Mouse (Mus musculus) inflammation-experienced regulatory T-cells, adult 6 months (primary cell): ENCODE data around the gene Fam90a1a. TPM values are rescaled to one million over a fixed set of nuclear protein-coding genes. Genes with fewer than 3 reads are reported as not detected.

Experiments used
- polyA plus RNA-seq, 3 experiments: library from polyadenylated mRNA; unstranded; fragments of 100-300 nt; shearing (Covaris generic); gene quantifications; one replicate each; pipeline ENCODE4 v1.2.1; 2017

Fam90a1a gene
- polyA plus RNA-seq, 3 experiments from 2014 or later, result not detected

Other genes starting within 250 kb of the Fam90a1a start
- gene Defa24, start 224.2 kb upstream of the Fam90a1a start, polyA plus RNA-seq, result not detected
- not detected for gene Defb50, start 135.2 kb upstream of the Fam90a1a start, polyA plus RNA-seq
- not detected for gene Defb2, start 118.8 kb upstream of the Fam90a1a start, polyA plus RNA-seq
- gene Defb10, start 99.8 kb upstream of the Fam90a1a start, polyA plus RNA-seq, result not detected
- not detected for gene Defb9, start 73.3 kb upstream of the Fam90a1a start, polyA plus RNA-seq
- not detected for gene Defb11, start 52.3 kb upstream of the Fam90a1a start, polyA plus RNA-seq
- not detected for gene Defb15, start 26.0 kb upstream of the Fam90a1a start, polyA plus RNA-seq
- not detected for gene Defb35, start 20.4 kb upstream of the Fam90a1a start, polyA plus RNA-seq
- not detected for gene Defb13, start 12.0 kb upstream of the Fam90a1a start, polyA plus RNA-seq
- not detected for gene Ccdc70, start 11.1 kb downstream of the Fam90a1a start, polyA plus RNA-seq
- gene Atp7b, start 101.6 kb downstream of the Fam90a1a start, polyA plus RNA-seq, result under 1 TPM; 0.07 to 0.14 (median 0.13) TPM
- gene Alg11, start 102.0 kb downstream of the Fam90a1a start, polyA plus RNA-seq, result 10 to 100 TPM; 20.0 to 28.1 (median 21.0) TPM
- under 1 TPM in 1 of 3 experiments, not detected in 2; 0.24 TPM for gene Nek5, start 166.3 kb downstream of the Fam90a1a start, polyA plus RNA-seq
- 1 to 10 TPM; 4.6 to 7.4 (median 5.6) TPM for gene Nek3, start 207.7 kb downstream of the Fam90a1a start, polyA plus RNA-seq
- gene Ckap2, start 227.1 kb downstream of the Fam90a1a start, polyA plus RNA-seq, result 10 to 100 TPM in 1 of 3 experiments, 1 to 10 TPM in 2; 3.0 to 32.7 (median 3.6) TPM
- 10 to 100 TPM; 25.9 to 43.3 (median 32.2) TPM for gene Vps36, start 234.1 kb downstream of the Fam90a1a start, polyA plus RNA-seq